Mouse (Mus musculus) left cerebral cortex, adult 9 months (tissue): ENCODE results near the gene Polr2e.
A peak's percentile ranks its signal among the peaks of the same experiment; 100 is the strongest.
"Not testable (repeated sequence)": the region's sequence is repeated elsewhere in the genome, so short reads cannot be mapped to it uniquely, and the experiment has no call there.

ENCODE experiments used
- DNase-seq, 2 experiments: peaks; one replicate each; pipeline ENCODE4 v3.0.0; 2022; ENCODE audit warnings: low spot score in 2 of 2

The Polr2e gene

GRCm38 (mm10) chr10:80057683-80058326 lies 18.2 kb upstream of the Polr2e start:
- no peak for DNase-seq

GRCm38 (mm10) chr10:80056976-80057682 lies 17.5 kb upstream of the Polr2e start:
- DNase-seq = no peak

- DNase-seq = no peak
Observed at GRCm38 (mm10) chr10:80056506-80056905, 16.9 kb upstream of the Polr2e start.

GRCm38 (mm10) chr10:80055891-80056290 lies 16.3 kb upstream of the Polr2e start:
- DNase-seq = no peak

DNA sequence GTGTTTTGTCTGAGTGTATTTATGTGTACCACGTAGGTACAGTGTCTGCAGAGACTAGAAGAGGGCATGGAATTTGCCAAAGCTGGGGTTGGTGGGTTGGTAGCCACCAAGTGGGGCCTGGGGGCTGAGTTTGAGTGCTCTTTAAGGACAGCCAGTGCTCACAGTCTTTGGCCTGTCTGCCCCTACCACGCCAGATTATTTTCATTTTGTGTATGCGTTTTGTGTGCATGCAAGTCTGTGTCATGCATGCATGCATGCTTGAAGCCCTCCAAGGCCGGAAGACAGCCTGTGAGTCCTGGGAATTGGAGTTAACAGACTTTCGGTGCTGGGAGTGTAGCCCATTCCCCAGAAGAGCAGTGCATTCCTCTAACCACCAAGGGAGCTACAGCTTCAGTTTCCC lies 15.8 kb upstream of the Polr2e start:
- no peak for DNase-seq

DNA sequence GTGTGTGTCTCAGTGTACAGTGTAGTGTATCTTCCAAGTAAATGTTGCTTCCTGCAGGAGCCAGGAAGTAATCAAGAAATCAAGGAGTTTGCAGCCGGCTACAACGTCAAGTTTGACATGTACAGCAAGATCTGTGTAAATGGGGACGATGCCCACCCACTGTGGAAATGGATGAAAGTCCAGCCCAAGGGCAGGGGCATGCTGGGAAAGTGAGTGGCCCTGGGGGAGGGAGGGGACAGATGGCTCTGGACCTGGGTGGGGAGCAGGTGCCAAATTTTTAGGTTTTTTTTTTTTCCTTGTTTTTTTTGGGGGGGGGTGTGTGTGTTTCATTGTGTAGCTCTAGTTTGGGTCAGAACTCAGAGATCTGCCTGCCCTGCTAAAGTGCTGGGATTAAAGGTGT lies 15.3 kb upstream of the Polr2e start:
- not testable (repeated sequence) for DNase-seq

DNA sequence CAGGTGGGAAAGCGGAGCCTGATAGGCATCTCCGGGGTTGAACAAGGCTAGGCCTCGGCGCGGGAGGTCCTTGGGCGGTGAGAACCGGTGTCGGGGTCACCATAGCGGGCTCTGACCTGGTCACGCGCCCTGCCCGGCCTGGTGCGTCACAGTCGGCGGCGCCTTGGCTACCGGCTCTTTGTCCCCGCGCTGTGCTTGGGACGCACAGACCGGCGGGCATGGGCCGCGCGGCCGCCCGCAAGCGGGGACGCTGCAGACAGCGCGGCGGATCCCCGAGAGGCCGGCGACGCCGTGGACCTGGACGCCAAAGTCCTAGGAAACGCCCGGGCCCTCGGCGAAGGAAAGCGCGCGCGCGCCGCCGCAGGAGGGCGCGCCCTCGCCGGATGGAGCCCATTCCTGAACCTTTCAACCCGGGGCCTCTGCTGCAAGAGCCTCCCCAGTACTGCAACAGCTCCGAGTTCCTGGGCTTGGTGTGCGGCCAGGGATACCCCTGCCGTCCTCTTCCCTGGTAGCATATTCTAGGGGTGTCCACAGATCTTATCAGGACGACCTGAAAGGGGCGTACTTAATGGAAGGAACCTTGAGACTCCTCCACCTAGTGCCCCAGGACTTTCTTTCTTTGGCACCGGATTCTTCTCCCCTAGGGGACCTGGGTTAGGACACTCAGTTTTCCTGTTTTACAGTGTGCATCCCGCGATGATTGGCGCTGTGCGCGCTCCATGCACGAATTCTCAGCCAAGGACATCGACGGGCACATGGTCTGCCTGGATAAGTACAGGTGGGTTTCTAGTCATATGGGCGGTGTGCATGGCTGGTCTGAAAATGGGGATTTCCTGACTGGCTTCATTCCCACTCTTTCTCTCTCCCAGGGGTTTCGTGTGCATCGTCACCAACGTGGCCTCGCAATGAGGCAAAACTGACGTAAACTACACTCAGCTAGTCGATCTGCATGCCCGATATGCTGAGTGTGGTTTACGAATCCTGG lies 14.5 kb upstream of the Polr2e start:
- peak in 1 of 2 experiments; percentile 60 for DNase-seq

GRCm38 (mm10) chr10:80053259-80053780 lies 13.7 kb upstream of the Polr2e start:
- peak; percentile 99 to 100 for DNase-seq

DNA sequence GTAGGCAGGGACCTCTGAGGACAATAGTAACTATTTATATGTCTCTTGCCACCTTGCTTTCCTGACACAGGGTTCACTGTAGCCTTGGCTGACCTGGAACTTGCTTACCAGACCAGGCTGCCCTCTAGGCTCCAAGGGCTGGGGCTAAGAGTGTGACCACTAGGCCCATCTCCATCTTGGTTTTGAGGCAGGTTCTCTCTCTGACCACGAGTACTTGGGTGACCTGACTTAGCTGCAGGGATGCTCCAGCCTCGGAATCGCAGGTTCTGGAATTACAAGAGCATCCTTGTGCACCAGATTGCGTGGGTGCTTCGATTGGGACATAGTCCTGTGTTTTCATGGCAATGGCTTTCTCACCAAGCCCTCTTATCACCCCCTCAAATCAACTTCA lies 12.8 kb upstream of the Polr2e start:
- DNase-seq = no peak

GRCm38 (mm10) chr10:80051618-80052373 lies 12.2 kb upstream of the Polr2e start:
- no peak for DNase-seq

- DNase-seq = no peak
Observed at GRCm38 (mm10) chr10:80050885-80051617, 11.5 kb upstream of the Polr2e start.

DNA sequence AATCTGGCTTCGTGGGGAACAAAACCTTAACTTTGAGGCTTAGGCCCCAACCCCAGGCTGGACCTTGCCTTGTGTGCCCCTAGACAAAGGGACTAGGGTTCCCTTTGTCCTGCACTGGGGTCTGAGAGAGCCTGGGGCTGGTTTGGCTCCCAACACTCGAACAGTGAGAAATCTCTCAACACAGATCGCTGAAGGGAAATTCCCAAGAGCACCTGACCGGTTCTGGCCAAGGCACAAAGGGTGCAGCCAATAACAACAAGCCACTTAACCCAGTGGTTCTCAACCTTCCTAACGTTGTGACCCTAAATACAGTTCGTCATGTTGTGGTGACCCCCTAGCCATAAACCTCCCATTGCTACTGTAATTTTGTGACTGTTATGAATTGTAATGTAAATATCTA lies 10.6 kb upstream of the Polr2e start:
- DNase-seq = no peak

DNA sequence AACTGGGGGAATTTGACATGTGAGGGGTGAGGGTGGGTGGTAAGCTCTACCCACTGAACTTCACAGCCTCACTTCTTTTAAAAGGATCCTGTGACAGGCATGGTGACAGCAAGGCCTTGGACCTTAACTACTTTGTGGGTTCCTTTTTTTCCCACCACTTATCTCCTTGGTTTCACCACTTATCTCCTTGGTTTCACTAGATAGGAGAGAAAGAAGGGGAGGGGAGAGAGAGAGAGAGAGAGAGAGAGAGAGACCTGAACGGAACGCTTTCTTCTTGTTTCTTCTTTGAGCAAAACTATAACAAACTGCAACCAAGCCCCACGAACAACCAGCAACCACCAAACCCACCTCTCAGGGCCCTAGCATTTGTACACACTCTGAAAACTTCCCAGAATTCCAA lies 9.2 kb upstream of the Polr2e start:
- no peak for DNase-seq

GRCm38 (mm10) chr10:80048396-80048795 lies 8.8 kb upstream of the Polr2e start:
- DNase-seq = no peak

DNA sequence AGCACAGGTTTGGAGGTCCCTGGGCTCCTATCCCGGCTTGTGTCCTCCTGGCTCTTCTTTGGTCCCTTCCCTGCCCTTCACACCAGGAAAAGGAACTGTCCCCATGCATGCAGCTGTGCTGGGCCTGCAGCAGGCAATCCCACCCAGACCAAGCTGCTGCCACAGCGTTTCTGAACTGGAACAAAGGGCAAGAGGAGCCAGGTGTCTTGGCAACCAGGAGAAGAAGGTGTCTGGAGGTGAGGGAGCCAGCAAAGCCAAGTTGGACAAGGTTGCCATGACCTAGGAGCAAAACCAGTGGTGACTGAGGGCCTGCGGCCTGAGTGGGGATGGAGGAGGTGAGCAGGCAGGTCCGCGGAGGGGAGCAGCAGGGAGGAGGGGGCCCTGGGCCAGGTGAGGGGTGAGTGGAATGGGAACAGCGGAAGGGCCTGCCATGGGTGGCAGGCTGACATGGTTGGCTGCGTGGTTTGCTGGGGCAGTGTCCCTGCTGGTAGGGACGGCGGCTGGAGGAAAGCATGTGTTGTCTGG lies 7.5 kb upstream of the Polr2e start, which contains the start of gene Gpx4:
Gene Gpx4, plus strand, starts transcription at position 126 of the 525 bp plus-strand sequence.
- no peak for DNase-seq

DNA sequence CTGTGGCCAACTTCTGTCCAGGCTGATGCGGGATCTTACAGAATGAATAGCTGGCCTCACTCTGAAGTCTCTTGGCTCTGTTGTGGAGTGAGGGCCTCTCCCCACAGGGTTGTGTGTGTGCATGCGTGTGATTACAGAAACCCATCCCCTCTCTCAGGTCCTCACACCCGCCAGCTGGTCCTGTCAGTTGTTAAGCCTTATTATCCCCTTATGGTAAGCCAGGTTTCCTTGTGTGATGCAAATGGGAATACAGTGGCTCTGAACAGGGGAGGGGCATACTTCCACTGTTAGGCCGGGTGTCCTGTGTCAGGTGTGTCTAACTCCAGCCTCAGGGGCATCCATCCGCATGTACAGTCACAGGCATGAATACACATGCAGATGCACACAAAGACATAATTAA lies 6.2 kb upstream of the Polr2e start:
- DNase-seq = no peak

- not testable (repeated sequence) for DNase-seq
Observed at GRCm38 (mm10) chr10:80045364-80045763, 5.8 kb upstream of the Polr2e start.

GRCm38 (mm10) chr10:80044087-80044486 lies 4.5 kb upstream of the Polr2e start:
- DNase-seq = no peak

- DNase-seq = not testable (repeated sequence)
Observed at GRCm38 (mm10) chr10:80041409-80042060, 1.9 kb upstream of the Polr2e start.

GRCm38 (mm10) chr10:80036832-80037231 lies 2.8 kb downstream of the Polr2e start:
- DNase-seq = no peak
